Mouse (Mus musculus) embryonic facial prominence, embryonic 11.5 days (tissue): ENCODE measurements around the gene Cd69. TPM values are rescaled to one million over a fixed set of nuclear protein-coding genes. Genes with fewer than 3 reads are reported as not detected.

Experiments used
- ATAC-seq: fragments of 200-750 bp; cut with Nextera tagmentation; replicated peaks from 2 replicates; pipeline ENCODE4 v1.8.0; 2017; ENCODE audit warnings: low read depth; ENCODE audit not compliant: insufficient number of reproducible peaks, low FRiP score, low TSS enrichment
- DNase-seq: peaks from one replicate; pipeline ENCODE4 v3.0.0-alpha.2; 2015; ENCODE audit warnings: low spot score
- H3K27ac ChIP-seq: fragments of 300-500 bp; sonication (generic); replicated peaks from 2 replicates; pipeline ENCODE4 v1.5.1; 2014; ENCODE audit warnings: mild to moderate bottlenecking, low read depth, low read length, control low read depth
- H3K27me3 ChIP-seq: fragments of 300-500 bp; sonication (generic); 2 replicates; pipeline ENCODE4 v1.6.1; 2014; ENCODE audit warnings: mild to moderate bottlenecking, low read length, moderate library complexity, mixed read lengths; ENCODE audit not compliant: control insufficient read depth, insufficient read depth
- H3K36me3 ChIP-seq: fragments of 300-500 bp; sonication (generic); replicated peaks from 2 replicates; pipeline ENCODE4 v1.6.1; 2014; ENCODE audit warnings: low read depth, mild to moderate bottlenecking, low read length, moderate library complexity, mixed read lengths; ENCODE audit not compliant: control insufficient read depth, insufficient read depth
- H3K4me1 ChIP-seq: fragments of 300-500 bp; sonication (generic); 2 replicates; pipeline ENCODE4 v1.6.1; 2014; ENCODE audit warnings: low read length, mixed read lengths; ENCODE audit not compliant: control insufficient read depth, insufficient read depth
- H3K4me2 ChIP-seq: fragments of 300-500 bp; sonication (generic); 2 replicates; pipeline ENCODE4 v1.6.1; 2014; ENCODE audit warnings: low read depth, mild to moderate bottlenecking, control low read depth, low read length, moderate library complexity
- H3K4me3 ChIP-seq: fragments of 300-500 bp; sonication (generic); 2 replicates; pipeline ENCODE4 v1.5.1; 2014; ENCODE audit warnings: low read depth, low read length, control low read depth
- H3K9ac ChIP-seq: fragments of 300-500 bp; sonication (generic); replicated peaks from 2 replicates; pipeline ENCODE4 v1.6.1; 2014; ENCODE audit warnings: mild to moderate bottlenecking, control low read depth, low read length
- H3K9me3 ChIP-seq: fragments of 300-500 bp; sonication (generic); replicated peaks from 2 replicates; pipeline ENCODE4 v1.6.1; 2016; ENCODE audit warnings: mild to moderate bottlenecking, low read length, inconsistent platforms, mixed read lengths; ENCODE audit not compliant: control insufficient read depth
- WGBS: fragments of 180-500 bp; shearing (Covaris S2); extraction: QIAGEN DNeasy Blood & Tissue Kit; methylation state at CpG from one replicate; pipeline ENCODE4 v1.1.7; 2014; 5-methylcytosine and 5-hydroxymethylcytosine counted together
- polyA plus RNA-seq: library from polyadenylated mRNA; unstranded; fragments of >200 nt; fragmentation: Nextera tagmentation; extraction: Ambion mirVana; gene quantifications from 2 replicates; pipeline ENCODE4 v1.2.1, GENCODE M21; 2014

The Cd69 gene
- polyA plus RNA-seq, 1 experiment from 2014 or later, result 0.27 TPM

DNA sequence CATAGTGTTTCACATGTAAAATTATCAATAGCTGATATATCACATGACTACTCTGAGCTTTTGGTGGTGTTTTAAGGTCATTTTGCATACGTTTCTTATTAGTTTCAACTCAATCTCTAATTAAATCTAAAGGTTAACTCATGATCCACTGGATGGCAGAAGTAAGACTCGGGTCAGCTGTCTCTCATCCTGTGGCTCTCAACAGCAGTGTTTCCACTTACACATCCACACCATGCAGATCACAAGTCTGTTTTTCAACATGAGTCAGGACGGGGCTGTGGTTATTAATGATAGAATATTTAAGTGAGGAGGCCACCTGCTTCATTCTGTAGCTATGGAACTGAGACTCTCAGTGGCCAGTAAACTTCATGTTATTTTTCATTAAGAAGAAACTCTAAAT lies 9.4 kb downstream of the Cd69 start:
- H3K27me3 ChIP-seq, result no peaks in the 10 kb centered on the region
- no peak overlapping the region for H3K4me3 ChIP-seq
- no peak overlapping the region for H3K9ac ChIP-seq
- no peak for ATAC-seq
- H3K36me3 ChIP-seq, result no peaks in the 10 kb centered on the region
- 69% methylated on average over 3 of the region's 3 CpGs for WGBS
- no peak for DNase-seq
- H3K4me2 ChIP-seq, result no peak overlapping the region
- no peak overlapping the region for H3K27ac ChIP-seq
- no peaks in the 10 kb centered on the region for H3K4me1 ChIP-seq
- no peaks in the 10 kb centered on the region for H3K9me3 ChIP-seq

DNA sequence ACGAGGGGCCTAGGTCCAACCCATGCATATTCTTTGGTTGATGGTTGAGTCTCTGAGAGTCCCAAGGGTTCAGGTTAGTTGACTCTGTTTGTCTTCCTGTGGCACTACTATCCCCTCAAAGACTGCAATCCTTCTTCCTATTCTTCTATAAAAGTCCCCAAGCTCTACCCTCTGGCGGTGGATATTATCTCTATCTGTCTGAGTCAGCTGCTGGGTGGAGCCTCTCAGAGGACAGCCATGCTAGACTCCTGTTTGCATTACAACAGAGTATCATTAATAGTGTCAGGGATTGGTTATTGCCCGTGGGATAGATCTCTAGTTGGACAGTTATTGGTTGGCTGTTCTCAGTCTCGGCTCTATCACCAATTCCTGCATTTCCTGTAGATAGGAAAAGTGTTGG lies 14.3 kb downstream of the Cd69 start:
- Histone ChIP-seq H3K9me3 (no peaks in the 10 kb centered on the region), H3K36me3 (no peaks in the 10 kb centered on the region), H3K27ac (no peak overlapping the region), H3K9ac (no peak overlapping the region), H3K27me3 (no peaks in the 10 kb centered on the region), H3K4me3 (no peak overlapping the region), H3K4me2 (no peak overlapping the region), H3K4me1 (no peaks in the 10 kb centered on the region)
- 85% methylated on average over 4 of the region's 4 CpGs for WGBS
- DNase-seq, result no peak
- ATAC-seq, result no peak

DNA sequence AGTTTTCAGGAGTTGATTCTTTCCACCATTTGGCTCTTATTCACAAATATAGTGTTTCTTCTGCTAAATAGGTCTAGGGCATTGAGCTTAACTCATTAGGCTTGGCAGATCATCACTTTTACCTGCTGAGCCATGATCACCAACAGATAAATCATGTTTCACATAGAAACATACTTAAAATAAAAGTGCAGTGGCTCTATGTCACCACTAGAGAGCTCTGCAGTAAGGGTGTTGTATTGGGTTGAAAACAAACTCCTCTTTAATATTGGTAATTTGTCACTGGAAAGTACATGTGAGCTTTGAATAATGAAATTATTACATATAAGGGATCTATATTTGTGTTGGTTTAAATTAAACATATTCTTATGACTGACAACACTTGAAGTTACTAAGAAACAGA lies 15.2 kb downstream of the Cd69 start:
- H3K27ac ChIP-seq, result no peak overlapping the region
- ATAC-seq (no peak), DNase-seq (no peak)
- H3K4me1 ChIP-seq, result no peaks in the 10 kb centered on the region
- H3K9ac ChIP-seq, result no peak overlapping the region
- H3K9me3 ChIP-seq, result no peaks in the 10 kb centered on the region
- H3K4me3 ChIP-seq, result no peak overlapping the region
- H3K36me3 ChIP-seq, result no peaks in the 10 kb centered on the region
- no peak overlapping the region for H3K4me2 ChIP-seq
- H3K27me3 ChIP-seq, result no peaks in the 10 kb centered on the region

DNA sequence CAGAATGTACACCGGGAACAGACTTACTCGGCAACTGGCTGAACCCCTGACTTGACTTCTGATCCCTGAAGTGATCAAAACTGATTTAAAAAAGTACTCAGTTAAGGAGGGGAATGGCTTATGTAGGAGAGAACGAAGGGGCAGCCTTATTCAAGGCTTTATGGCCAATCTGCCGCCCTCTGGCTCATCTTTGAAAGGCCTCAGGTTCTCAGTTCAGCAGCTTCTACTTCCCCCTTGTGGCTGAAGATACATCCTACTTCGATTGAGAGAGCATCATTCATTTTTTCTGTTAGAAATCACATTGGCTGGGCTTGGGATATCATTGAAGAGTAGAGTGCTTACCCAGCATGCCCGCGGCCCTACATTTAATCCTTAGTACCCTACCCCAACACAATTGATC lies 19.2 kb downstream of the Cd69 start:
- Histone ChIP-seq H3K4me2 (no peak overlapping the region), H3K36me3 (no peaks in the 10 kb centered on the region), H3K27me3 (no peaks in the 10 kb centered on the region), H3K9me3 (no peaks in the 10 kb centered on the region), H3K9ac (no peak overlapping the region), H3K4me1 (no peaks in the 10 kb centered on the region), H3K4me3 (no peak overlapping the region), H3K27ac (no peak overlapping the region)
- DNase-seq (peak; percentile 39), ATAC-seq (no peak)
- 58% methylated on average over 7 of the region's 7 CpGs for WGBS

DNA sequence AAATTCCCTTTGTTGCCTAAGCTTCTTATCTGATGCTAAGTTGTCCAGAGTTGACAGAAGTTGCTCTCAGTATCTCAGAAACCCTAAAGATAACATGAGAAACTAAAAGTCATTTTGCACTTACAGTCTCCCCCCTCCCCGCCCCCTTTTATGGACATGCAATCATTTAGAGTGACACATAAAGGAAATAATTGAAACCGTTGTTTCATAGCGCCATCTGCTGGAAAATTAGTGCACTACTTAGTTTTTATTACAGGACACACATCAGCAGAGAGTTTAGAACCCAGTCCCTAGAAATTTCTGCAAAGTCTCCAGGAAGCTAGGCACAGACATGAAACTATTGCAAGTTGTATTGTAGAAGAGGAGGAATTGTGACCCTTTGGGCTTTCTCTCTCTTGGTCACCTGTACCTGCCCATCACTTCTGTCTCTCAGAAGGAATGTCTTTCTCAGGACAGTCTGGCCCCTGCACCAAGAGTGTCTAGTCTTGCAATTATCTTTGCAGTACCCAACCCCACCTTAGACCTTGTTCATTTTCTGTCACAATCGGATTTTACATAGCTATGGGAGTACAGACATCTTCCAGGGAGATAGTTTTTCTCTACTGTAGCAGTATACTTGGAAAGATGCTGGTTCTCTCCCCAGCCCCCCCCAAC lies 20.2 kb downstream of the Cd69 start:
- no peak overlapping the region for H3K9ac ChIP-seq
- no peaks in the 10 kb centered on the region for H3K9me3 ChIP-seq
- no peak overlapping the region for H3K27ac ChIP-seq
- H3K27me3 ChIP-seq, result no peaks in the 10 kb centered on the region
- DNase-seq, result peak; percentile 81
- peak; percentile 48; the same call in 1 of the 2 replicates for ATAC-seq
- no peak overlapping the region for H3K4me3 ChIP-seq
- WGBS, result 26% methylated on average over 4 of the region's 4 CpGs
- H3K36me3 ChIP-seq, result no peaks in the 10 kb centered on the region
- H3K4me2 ChIP-seq, result no peak overlapping the region
- no peaks in the 10 kb centered on the region for H3K4me1 ChIP-seq

DNA sequence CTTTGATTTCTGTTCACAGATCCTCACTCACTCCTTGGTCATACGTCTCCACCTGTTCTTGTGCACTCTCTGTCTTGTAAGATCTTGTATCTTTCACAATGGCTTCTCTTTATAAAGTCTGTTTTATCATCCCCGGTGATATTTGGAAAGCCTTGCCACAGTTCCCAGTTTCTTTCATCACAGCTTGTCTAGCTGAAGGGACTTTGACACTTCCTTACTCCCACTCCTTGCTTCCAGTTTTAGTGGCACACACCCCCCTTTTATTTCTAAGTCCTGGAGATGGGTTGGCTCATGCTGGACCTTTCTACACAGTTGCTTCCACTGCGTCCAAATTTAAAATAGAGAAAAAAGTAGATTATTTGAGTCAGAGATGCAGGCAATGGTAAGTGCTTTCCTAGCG lies 20.9 kb downstream of the Cd69 start:
- H3K27ac ChIP-seq, result no peak overlapping the region
- no peak overlapping the region for H3K4me3 ChIP-seq
- DNase-seq, result no peak
- no peak overlapping the region for H3K9ac ChIP-seq
- H3K4me1 ChIP-seq, result no peaks in the 10 kb centered on the region
- H3K27me3 ChIP-seq, result no peaks in the 10 kb centered on the region
- 75% methylated on average over 4 of the region's 4 CpGs for WGBS
- H3K4me2 ChIP-seq, result no peak overlapping the region
- no peaks in the 10 kb centered on the region for H3K9me3 ChIP-seq
- no peaks in the 10 kb centered on the region for H3K36me3 ChIP-seq
- ATAC-seq, result no peak

DNA sequence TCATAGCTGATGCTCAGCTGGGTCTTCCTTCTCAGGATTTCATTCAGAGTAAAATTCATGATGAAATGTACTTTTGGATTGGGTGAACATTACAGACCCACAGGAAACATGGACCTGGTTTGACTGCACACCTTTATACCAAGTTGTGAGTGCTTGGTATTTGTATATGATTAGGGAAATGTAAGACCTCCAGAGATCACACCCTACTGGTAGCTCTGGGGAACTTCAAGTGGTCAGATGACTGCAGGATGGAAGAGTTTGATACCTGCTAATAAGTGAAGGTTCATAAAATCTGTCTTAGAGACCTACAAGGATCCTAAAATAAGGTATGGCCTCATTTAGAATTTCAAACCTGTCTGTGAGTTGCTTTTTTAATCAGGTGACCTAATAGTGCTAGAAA lies 27.0 kb downstream of the Cd69 start:
- Histone ChIP-seq H3K4me3 (no peak overlapping the region), H3K9ac (no peak overlapping the region), H3K27ac (no peak overlapping the region), H3K27me3 (no peaks in the 10 kb centered on the region), H3K4me1 (no peaks in the 10 kb centered on the region), H3K4me2 (no peak overlapping the region), H3K9me3 (no peaks in the 10 kb centered on the region), H3K36me3 (no peaks in the 10 kb centered on the region)
- ATAC-seq (no peak), DNase-seq (no peak)

DNA sequence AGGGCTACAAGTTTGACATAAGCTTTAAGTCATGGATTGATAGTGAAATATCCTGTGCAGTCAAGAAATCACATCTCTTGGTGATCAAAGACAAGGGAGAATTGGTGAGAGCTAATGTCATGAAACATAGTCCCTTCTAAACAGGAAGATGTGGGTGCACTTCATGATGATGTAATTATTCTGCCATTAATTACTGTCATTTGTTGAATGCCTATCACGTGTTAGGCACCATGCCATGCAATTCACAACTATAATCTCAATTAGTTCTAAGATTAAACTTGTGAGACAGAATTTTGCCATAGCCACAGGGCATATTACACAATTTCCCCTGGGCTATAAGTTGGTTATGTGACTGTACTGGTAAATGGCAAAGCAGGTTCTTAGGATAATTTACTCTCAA lies 28.2 kb downstream of the Cd69 start:
- Histone ChIP-seq H3K27ac (no peak overlapping the region), H3K4me3 (no peak overlapping the region), H3K4me2 (no peak overlapping the region), H3K27me3 (no peaks in the 10 kb centered on the region), H3K9ac (no peak overlapping the region), H3K9me3 (no peaks in the 10 kb centered on the region), H3K4me1 (no peaks in the 10 kb centered on the region), H3K36me3 (no peaks in the 10 kb centered on the region)
- no peak for ATAC-seq
- 72% methylated on average over 1 of the region's 1 CpGs for WGBS
- no peak for DNase-seq
